Mouse (Mus musculus) forebrain, embryonic 11.5 days (tissue): ENCODE results near the gene Gtdc1. TPM values are rescaled to one million over a fixed set of nuclear protein-coding genes. Genes with fewer than 3 reads are reported as not detected.

ENCODE experiments used
- ATAC-seq: fragments of 200-750 bp; cut with Nextera tagmentation; replicated peaks from 2 replicates; pipeline ENCODE4 v1.8.0; 2017; ENCODE audit warnings: moderate TSS enrichment; ENCODE audit not compliant: low FRiP score
- DNase-seq: peaks from one replicate; pipeline ENCODE4 v3.0.0-alpha.2; 2017; ENCODE audit warnings: low spot score
- H3K27ac ChIP-seq: fragments of 300-500 bp; sonication (generic); 2 replicates; pipeline ENCODE4 v1.5.1; 2014; ENCODE audit warnings: low read depth, low read length
- H3K27me3 ChIP-seq: fragments of 300-500 bp; sonication (generic); 2 replicates; pipeline ENCODE4 v1.6.1; 2014; ENCODE audit warnings: mild to moderate bottlenecking, low read length, mixed read lengths; ENCODE audit not compliant: control insufficient read depth, insufficient read depth
- H3K36me3 ChIP-seq: fragments of 300-500 bp; sonication (generic); 2 replicates; pipeline ENCODE4 v1.6.1; 2014; ENCODE audit warnings: mild to moderate bottlenecking, low read length, moderate library complexity, mixed read lengths; ENCODE audit not compliant: control insufficient read depth, insufficient read depth
- H3K4me1 ChIP-seq: fragments of 300-500 bp; sonication (generic); replicated peaks from 2 replicates; pipeline ENCODE4 v1.6.1; 2014; ENCODE audit warnings: low read length, mixed read lengths; ENCODE audit not compliant: control insufficient read depth, insufficient read depth
- H3K4me2 ChIP-seq: fragments of 300-500 bp; sonication (generic); 2 replicates; pipeline ENCODE4 v1.6.1; 2014; ENCODE audit warnings: low read depth, mild to moderate bottlenecking, low read length, moderate library complexity, mixed read lengths; ENCODE audit not compliant: severe bottlenecking
- H3K4me3 ChIP-seq: fragments of 300-500 bp; sonication (generic); 2 replicates; pipeline ENCODE4 v1.5.1; 2014; ENCODE audit warnings: low read depth, low read length
- H3K9ac ChIP-seq: fragments of 300-500 bp; sonication (generic); 2 replicates; pipeline ENCODE4 v1.6.1; 2014; ENCODE audit warnings: low read length
- H3K9me3 ChIP-seq: fragments of 300-500 bp; sonication (generic); 2 replicates; pipeline ENCODE4 v1.6.1; 2016; ENCODE audit warnings: low read length, mixed read lengths; ENCODE audit not compliant: control insufficient read depth
- WGBS: fragments of 180-500 bp; shearing (Covaris S2); extraction: QIAGEN DNeasy Blood & Tissue Kit; methylation state at CpG from one replicate; pipeline ENCODE4 v1.1.7; 2014; 5-methylcytosine and 5-hydroxymethylcytosine counted together
- polyA plus RNA-seq: library from polyadenylated mRNA; unstranded; fragments of >200 nt; fragmentation: Nextera tagmentation; extraction: Ambion mirVana; gene quantifications from 2 replicates; pipeline ENCODE4 v1.2.1, GENCODE M21; 2014

Gene Gtdc1
- polyA plus RNA-seq, 1 experiment from 2014 or later = 15.9 TPM

GRCm38 (mm10) chr2:44919326-44919725, 8.1 kb downstream of the Gtdc1 start:
- Histone ChIP-seq H3K27ac (no peak overlapping the region), H3K27me3 (no peaks in the 10 kb centered on the region), H3K36me3 (no peaks in the 10 kb centered on the region), H3K9me3 (no peaks in the 10 kb centered on the region), H3K4me3 (no peak overlapping the region), H3K4me2 (no peak overlapping the region), H3K4me1 (no peaks in the 10 kb centered on the region), H3K9ac (no peak overlapping the region)
- DNase-seq = no peak
- ATAC-seq = no peak
- 84% methylated on average over 1 of the region's 1 CpGs for WGBS

DNA sequence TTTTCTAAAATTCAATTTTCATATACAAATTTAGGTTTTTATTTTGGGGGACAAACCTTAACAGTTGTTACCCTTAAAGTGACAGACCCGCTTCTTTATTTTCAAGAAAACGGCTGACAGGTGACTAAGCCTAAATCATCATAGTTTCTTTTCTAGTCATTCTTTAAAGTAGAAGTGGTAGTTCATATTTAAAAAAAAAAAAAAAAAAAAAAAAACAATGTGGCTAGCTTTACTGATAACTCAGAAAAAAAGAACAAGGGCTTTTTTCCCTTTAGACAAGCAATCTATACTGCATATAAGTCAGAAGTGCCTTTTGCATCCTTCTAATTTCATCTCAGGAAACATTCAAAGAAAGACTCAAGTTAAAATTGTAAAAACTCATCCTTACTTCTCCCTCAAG, 8.7 kb downstream of the Gtdc1 start:
- H3K4me3 ChIP-seq = no peak overlapping the region
- no peak for ATAC-seq
- H3K36me3 ChIP-seq = no peaks in the 10 kb centered on the region
- H3K27ac ChIP-seq = no peak overlapping the region
- no peak overlapping the region for H3K4me2 ChIP-seq
- H3K9me3 ChIP-seq = no peaks in the 10 kb centered on the region
- no peak overlapping the region for H3K9ac ChIP-seq
- 96% methylated on average over 2 of the region's 2 CpGs for WGBS
- H3K27me3 ChIP-seq = no peaks in the 10 kb centered on the region
- H3K4me1 ChIP-seq = no peaks in the 10 kb centered on the region
- DNase-seq = no peak

DNA sequence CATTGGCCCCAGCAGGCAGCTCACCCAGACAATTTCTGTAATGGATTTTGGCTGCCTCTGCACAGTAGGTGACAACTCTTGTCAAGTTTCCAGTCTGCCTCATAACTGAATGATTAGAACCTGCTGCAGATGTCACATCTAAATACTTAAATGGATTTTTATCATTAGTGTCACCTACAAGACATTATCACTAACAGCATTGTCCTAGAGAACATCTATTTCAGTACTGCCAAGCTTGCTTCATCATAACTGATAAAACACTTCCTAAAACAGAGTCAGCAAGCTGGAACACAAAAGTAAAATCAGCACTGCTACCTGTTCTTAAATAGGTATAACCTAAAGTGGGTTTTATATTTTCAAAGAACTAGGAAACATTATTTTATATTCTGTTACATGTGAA, 11.2 kb downstream of the Gtdc1 start:
- no peaks in the 10 kb centered on the region for H3K4me1 ChIP-seq
- H3K27me3 ChIP-seq = no peaks in the 10 kb centered on the region
- no peak for DNase-seq
- no peak overlapping the region for H3K4me3 ChIP-seq
- H3K27ac ChIP-seq = no peak overlapping the region
- no peaks in the 10 kb centered on the region for H3K9me3 ChIP-seq
- no peak for ATAC-seq
- H3K9ac ChIP-seq = no peak overlapping the region
- no peak overlapping the region for H3K4me2 ChIP-seq
- H3K36me3 ChIP-seq = no peaks in the 10 kb centered on the region

GRCm38 (mm10) chr2:44897801-44898200, 29.7 kb downstream of the Gtdc1 start:
- DNase-seq = no peak
- Histone ChIP-seq H3K4me2 (no peak overlapping the region), H3K27ac (no peak overlapping the region), H3K4me3 (no peak overlapping the region), H3K4me1 (no peaks in the 10 kb centered on the region), H3K9ac (no peak overlapping the region), H3K27me3 (no peaks in the 10 kb centered on the region), H3K36me3 (no peaks in the 10 kb centered on the region), H3K9me3 (no peaks in the 10 kb centered on the region)
- WGBS = 87% methylated on average over 1 of the region's 1 CpGs
- no peak for ATAC-seq

GRCm38 (mm10) chr2:44873718-44874117, 53.7 kb downstream of the Gtdc1 start:
- no peaks in the 10 kb centered on the region for H3K36me3 ChIP-seq
- no peak overlapping the region for H3K4me3 ChIP-seq
- ATAC-seq (no peak), DNase-seq (no peak)
- H3K4me1 ChIP-seq = no peaks in the 10 kb centered on the region
- no peak overlapping the region for H3K4me2 ChIP-seq
- no peak overlapping the region for H3K27ac ChIP-seq
- H3K27me3 ChIP-seq = no peaks in the 10 kb centered on the region
- WGBS = 47% methylated on average over 2 of the region's 2 CpGs
- no peaks in the 10 kb centered on the region for H3K9me3 ChIP-seq
- H3K9ac ChIP-seq = no peak overlapping the region

- no peaks in the 10 kb centered on the region for H3K4me1 ChIP-seq
- ATAC-seq = no peak
- H3K9ac ChIP-seq = no peak overlapping the region
- no peaks in the 10 kb centered on the region for H3K27me3 ChIP-seq
- no peak overlapping the region for H3K4me2 ChIP-seq
- no peaks in the 10 kb centered on the region for H3K9me3 ChIP-seq
- no peak overlapping the region for H3K4me3 ChIP-seq
- no peak overlapping the region for H3K27ac ChIP-seq
- DNase-seq = no peak
- H3K36me3 ChIP-seq = no peaks in the 10 kb centered on the region
Measured at GRCm38 (mm10) chr2:44864726-44865125, 62.7 kb downstream of the Gtdc1 start.

- ATAC-seq (no peak), DNase-seq (no peak)
- H3K27ac ChIP-seq = no peak overlapping the region
- no peak overlapping the region for H3K4me3 ChIP-seq
- H3K4me2 ChIP-seq = no peak overlapping the region
- H3K4me1 ChIP-seq = no peaks in the 10 kb centered on the region
- H3K9ac ChIP-seq = no peak overlapping the region
- H3K27me3 ChIP-seq = no peaks in the 10 kb centered on the region
- H3K36me3 ChIP-seq = no peaks in the 10 kb centered on the region; the same call in 1 of the 2 replicates
- no peaks in the 10 kb centered on the region; the same call in 1 of the 2 replicates for H3K9me3 ChIP-seq
- WGBS = 79% methylated on average over 2 of the region's 2 CpGs
Measured at GRCm38 (mm10) chr2:44854475-44854874, 73.0 kb downstream of the Gtdc1 start.

DNA sequence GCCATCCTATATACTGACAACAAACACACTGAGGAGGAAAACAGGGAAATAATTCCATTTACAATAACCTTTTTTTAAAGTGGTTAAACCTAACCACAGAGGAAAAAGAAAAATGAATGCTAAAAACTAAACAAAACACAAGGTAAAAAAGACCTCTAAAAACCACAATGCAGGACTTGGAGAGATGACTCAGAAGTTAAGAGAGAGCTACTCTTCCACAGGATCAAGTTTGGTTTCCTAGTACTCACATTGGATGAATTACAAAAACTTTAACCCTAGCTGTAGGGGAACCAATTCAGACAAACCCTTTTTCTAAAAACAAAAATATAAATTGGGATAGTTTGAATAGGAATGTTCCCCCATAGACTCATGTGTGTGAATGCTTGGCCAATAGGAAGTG, 77.8 kb downstream of the Gtdc1 start:
- H3K9me3 ChIP-seq = no peaks in the 10 kb centered on the region; the same call in 1 of the 2 replicates
- no peaks in the 10 kb centered on the region for H3K4me1 ChIP-seq
- H3K4me3 ChIP-seq = no peak overlapping the region
- H3K27me3 ChIP-seq = no peaks in the 10 kb centered on the region
- H3K27ac ChIP-seq = no peak overlapping the region
- DNase-seq (no peak), ATAC-seq (no peak)
- H3K4me2 ChIP-seq = no peak overlapping the region
- no peaks in the 10 kb centered on the region; the same call in 1 of the 2 replicates for H3K36me3 ChIP-seq
- H3K9ac ChIP-seq = no peak overlapping the region

DNA sequence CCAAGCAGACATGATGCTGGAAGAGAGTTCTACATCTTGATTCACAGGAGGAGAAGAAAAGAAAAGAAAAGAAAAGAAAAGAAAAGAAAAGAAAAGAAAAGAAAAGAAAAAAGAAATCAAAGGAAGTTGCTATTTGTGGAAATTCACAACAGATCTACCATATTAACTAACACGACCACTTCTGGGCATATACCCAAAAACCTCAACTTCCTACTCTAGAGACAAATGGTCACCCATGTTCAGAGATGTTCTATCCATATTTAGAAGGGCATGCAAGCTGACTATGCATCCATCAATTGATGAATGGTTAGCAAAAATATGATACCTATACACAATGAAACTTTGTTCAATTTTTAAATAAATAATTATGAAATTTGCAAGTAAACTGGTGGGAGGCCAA, 79.3 kb downstream of the Gtdc1 start:
- H3K9me3 ChIP-seq = no peaks in the 10 kb centered on the region; the same call in 1 of the 2 replicates
- no peak overlapping the region for H3K4me3 ChIP-seq
- ATAC-seq (no peak), DNase-seq (no peak)
- H3K4me1 ChIP-seq = no peaks in the 10 kb centered on the region
- H3K27me3 ChIP-seq = no peaks in the 10 kb centered on the region
- WGBS = 90% methylated on average over 1 of the region's 1 CpGs
- H3K36me3 ChIP-seq = no peaks in the 10 kb centered on the region; the same call in 1 of the 2 replicates
- H3K9ac ChIP-seq = no peak overlapping the region
- no peak overlapping the region for H3K27ac ChIP-seq
- no peak overlapping the region for H3K4me2 ChIP-seq
